Mouse (Mus musculus): ENCODE data around the gene Sytl5. TPM values are rescaled to one million over a fixed set of nuclear protein-coding genes. Genes with fewer than 3 reads are reported as not detected.

Gene Sytl5
- polyA plus RNA-seq, 1 experiment from 2014 or later = 0.21 TPM

GRCm38 (mm10) chrX:10034666-10035065 is 149.2 kb downstream of the Sytl5 start:
- H3K4me2 ChIP-seq = no peak overlapping the region

More at GRCm38 (mm10) chrX:10034666-10035065, 149.2 kb downstream of the Sytl5 start:
- ATAC-seq (replicated peaks; ENCODE audit: insufficient number of reproducible peaks, insufficient read depth, low FRiP score, low read depth) = no peak
- H3K27ac ChIP-seq = no peak overlapping the region
- no peaks in the 10 kb centered on the region for H3K4me1 ChIP-seq (replicated peaks)
- H3K9ac ChIP-seq = no peak overlapping the region
- H3K4me3 ChIP-seq = no peak overlapping the region
- no peaks in the 10 kb centered on the region for H3K27me3 ChIP-seq
- no peaks in the 10 kb centered on the region for H3K9me3 ChIP-seq (replicated peaks)
- no peaks in the 10 kb centered on the region for H3K36me3 ChIP-seq

Other genes with a start within 250 kb of the Sytl5 start
- 57.9 and 59.4 TPM in 2 replicates for gene Dynlt3, start 222.6 kb upstream of the Sytl5 start, polyA plus RNA-seq (2015; fragmentation: Nextera tagmentation; extraction: Ambion mirVana)
- gene Hypm, start 38.7 kb upstream of the Sytl5 start, polyA plus RNA-seq (2015; fragmentation: Nextera tagmentation; extraction: Ambion mirVana) = not detected in 2 replicates
- not detected in 2 replicates for gene H2al3, start 35.9 kb upstream of the Sytl5 start, polyA plus RNA-seq (2015; fragmentation: Nextera tagmentation; extraction: Ambion mirVana)
- 10.7 and 16.1 TPM in 2 replicates for gene Srpx, start 232.1 kb downstream of the Sytl5 start, polyA plus RNA-seq (2015; fragmentation: Nextera tagmentation; extraction: Ambion mirVana)